Mouse (Mus musculus) E14TG2a.4 (cell line): Measurements from ENCODE around the gene Hsf5.

ENCODE experiments used
- CTCF ChIP-seq: conservative IDR thresholded peaks from 2 replicates; pipeline ENCODE4 v1.5.1; 2014; ENCODE audit warnings: low read length
- NANOG ChIP-seq: IDR thresholded peaks from 2 replicates; pipeline ENCODE4 v1.6.1; 2014; ENCODE audit warnings: borderline replicate concordance, low read length, mixed read lengths

DNA sequence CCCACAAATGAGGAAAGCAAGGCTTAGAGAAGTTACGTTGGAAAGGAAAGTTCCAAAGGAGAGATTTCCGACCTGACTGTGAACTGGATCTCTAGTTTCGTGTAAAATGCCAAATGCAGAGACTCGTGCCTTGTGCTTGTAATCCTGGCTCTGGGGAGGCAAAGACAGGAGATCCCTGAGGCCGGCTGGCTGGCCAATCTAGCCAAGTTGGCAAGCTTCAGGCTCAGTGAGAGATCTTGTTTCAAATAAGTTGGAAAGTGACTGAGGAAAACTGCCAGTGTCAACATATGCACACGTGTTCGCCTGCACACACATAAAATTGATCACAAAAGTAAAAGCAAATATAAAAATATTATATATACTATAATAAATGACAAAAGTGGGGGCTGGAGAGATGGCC is 7.7 kb upstream of the Hsf5 start:
- no peak for TF ChIP-seq CTCF
- no peak for TF ChIP-seq NANOG
